Mouse (Mus musculus) ES-Bruce4 (cell line): ENCODE measurements at regions not wholly inside any gene's neighbourhood (a gene's known extent, or its start where the extent isn't known, plus 50 kb on each side); places are given as distances from the start of the nearest gene placed in this dataset.

Source experiments
- CTCF ChIP-seq: IDR thresholded peaks from one replicate; pipeline ENCODE4 v1.8.1; 2011; ENCODE audit warnings: low read depth, low read length
- EP300 ChIP-seq: IDR thresholded peaks from 2 replicates; pipeline ENCODE4 v1.6.1; 2011; ENCODE audit warnings: low read depth, low read length; ENCODE audit not compliant: insufficient read depth

- TF ChIP-seq EP300 = no peak
- no peak for TF ChIP-seq CTCF
Measured at GRCm38 (mm10) chr14:86067743-86068142, 1073.3 kb downstream of the Diaph3 start.
